Mouse (Mus musculus) limb, embryonic 14.5 days (tissue): ENCODE measurements at regions not wholly inside any gene's neighbourhood (a gene's known extent, or its start where the extent isn't known, plus 50 kb on each side); places are given as distances from the start of the nearest gene placed in this dataset.

Experiments
- ATAC-seq: fragments of 200-750 bp; cut with Nextera tagmentation; 2 replicates; pipeline ENCODE4 v1.8.0; 2017; ENCODE audit warnings: low read depth, moderate number of reproducible peaks, moderate TSS enrichment; ENCODE audit not compliant: low FRiP score
- DNase-seq: peaks from one replicate; pipeline ENCODE4 v3.0.0-alpha.2; 2015; ENCODE audit warnings: low spot score
- H3K27ac ChIP-seq: fragments of 300-500 bp; sonication (generic); replicated peaks from 2 replicates; pipeline ENCODE4 v1.5.1; 2014; ENCODE audit warnings: low read depth, mild to moderate bottlenecking, low read length, moderate library complexity, mixed read lengths
- H3K27me3 ChIP-seq: fragments of 300-500 bp; sonication (generic); 2 replicates; pipeline ENCODE4 v1.6.1; 2014; ENCODE audit warnings: low read length, mixed read lengths; ENCODE audit not compliant: control insufficient read depth, insufficient read depth
- H3K36me3 ChIP-seq: fragments of 300-500 bp; sonication (generic); 2 replicates; pipeline ENCODE4 v1.6.1; 2014; ENCODE audit warnings: mild to moderate bottlenecking, low read length, moderate library complexity, mixed read lengths; ENCODE audit not compliant: control insufficient read depth, insufficient read depth
- H3K4me1 ChIP-seq: fragments of 300-500 bp; sonication (generic); 2 replicates; pipeline ENCODE4 v1.6.1; 2014; ENCODE audit warnings: antibody characterized with exemption, low read length, mixed read lengths; ENCODE audit not compliant: control insufficient read depth, insufficient read depth
- H3K4me2 ChIP-seq: fragments of 300-500 bp; sonication (generic); replicated peaks from 2 replicates; pipeline ENCODE4 v1.6.1; 2014; ENCODE audit warnings: low read depth, mild to moderate bottlenecking, low read length, moderate library complexity; ENCODE audit not compliant: severe bottlenecking
- H3K4me3 ChIP-seq: fragments of 300-500 bp; sonication (generic); replicated peaks from 2 replicates; pipeline ENCODE4 v1.5.1; 2014; ENCODE audit warnings: low read length
- H3K9ac ChIP-seq: fragments of 300-500 bp; sonication (generic); 2 replicates; pipeline ENCODE4 v1.6.1; 2014; ENCODE audit warnings: mild to moderate bottlenecking, low read depth, low read length, moderate library complexity; ENCODE audit not compliant: severe bottlenecking
- H3K9me3 ChIP-seq: fragments of 300-500 bp; sonication (generic); 2 replicates; pipeline ENCODE4 v1.6.1; 2016; ENCODE audit warnings: low read length; ENCODE audit not compliant: control insufficient read depth
- POLR2A ChIP-seq: fragments of 200-500 bp; IDR thresholded peaks from 2 replicates; pipeline ENCODE4 v1.8.0; 2012; ENCODE audit warnings: inconsistent platforms, mild to moderate bottlenecking, moderate library complexity, borderline replicate concordance; ENCODE audit not compliant: insufficient read depth, insufficient read length; ENCODE audit errors: extremely low read depth
- WGBS: fragments of 180-500 bp; shearing (Covaris S2); extraction: QIAGEN DNeasy Blood & Tissue Kit; methylation state at CpG from one replicate; pipeline ENCODE4 v1.1.7; 2014; 5-methylcytosine and 5-hydroxymethylcytosine counted together

DNA sequence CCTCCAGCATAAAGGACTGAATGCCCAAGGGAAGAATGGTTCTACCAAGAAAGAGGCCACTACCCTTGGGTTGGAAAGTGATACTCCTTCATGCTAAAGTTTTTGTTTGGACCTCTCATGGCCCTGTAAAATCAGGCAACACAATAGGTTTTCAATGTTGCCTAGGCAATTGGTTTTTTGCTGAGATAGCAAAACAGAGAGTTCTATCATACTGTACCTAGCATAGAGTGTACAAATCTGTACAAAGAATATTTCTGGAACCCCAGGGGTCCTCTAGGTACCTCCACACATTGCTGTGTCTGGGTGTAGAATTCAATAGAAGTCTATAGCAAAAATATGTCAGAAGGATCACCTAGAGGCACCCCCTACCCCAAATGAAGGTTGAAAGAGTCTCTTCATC lies 483.4 kb upstream of the Kif2a start:
- Histone ChIP-seq H3K4me3 (no peak overlapping the region), H3K9me3 (no peaks in the 10 kb centered on the region), H3K27me3 (peaks cover 7% of the 10 kb centered on the region; the same call in 1 of the 2 replicates), H3K4me1 (peaks cover 9% of the 10 kb centered on the region), H3K4me2 (no peak overlapping the region), H3K36me3 (no peaks in the 10 kb centered on the region), H3K27ac (no peak overlapping the region), H3K9ac (no peak overlapping the region)
- no peak for ATAC-seq
- no peak for TF ChIP-seq POLR2A
- DNase-seq: no peak

DNA sequence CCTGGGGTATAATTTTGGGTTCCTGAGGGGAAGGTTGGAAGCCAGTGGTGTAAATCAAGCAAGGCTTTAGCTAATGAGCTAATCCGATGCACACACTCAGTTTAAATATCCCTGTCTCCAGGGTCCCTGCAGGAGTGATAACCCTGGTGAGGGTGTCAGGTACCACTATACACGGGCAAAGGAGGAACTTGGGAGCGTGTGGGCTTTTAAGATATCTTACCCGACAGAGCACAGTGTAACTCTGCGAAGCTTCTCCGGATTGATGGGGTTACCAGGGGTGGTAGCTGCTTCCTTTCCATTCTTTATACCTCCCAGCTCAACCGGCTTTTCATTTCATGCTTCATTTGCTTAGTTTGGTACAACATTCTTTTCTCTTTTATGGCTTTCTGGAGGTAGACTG lies 480.3 kb upstream of the Kif2a start:
- no peak for DNase-seq
- Histone ChIP-seq H3K27ac (no peak overlapping the region), H3K27me3 (peaks cover 7% of the 10 kb centered on the region; the same call in 1 of the 2 replicates), H3K4me2 (no peak overlapping the region), H3K4me1 (peaks cover 9% of the 10 kb centered on the region), H3K36me3 (no peaks in the 10 kb centered on the region), H3K4me3 (no peak overlapping the region), H3K9me3 (no peaks in the 10 kb centered on the region), H3K9ac (no peak overlapping the region)
- WGBS: 24% methylated on average over 7 of the region's 7 CpGs
- no peak for ATAC-seq
- TF ChIP-seq POLR2A: no peak

DNA sequence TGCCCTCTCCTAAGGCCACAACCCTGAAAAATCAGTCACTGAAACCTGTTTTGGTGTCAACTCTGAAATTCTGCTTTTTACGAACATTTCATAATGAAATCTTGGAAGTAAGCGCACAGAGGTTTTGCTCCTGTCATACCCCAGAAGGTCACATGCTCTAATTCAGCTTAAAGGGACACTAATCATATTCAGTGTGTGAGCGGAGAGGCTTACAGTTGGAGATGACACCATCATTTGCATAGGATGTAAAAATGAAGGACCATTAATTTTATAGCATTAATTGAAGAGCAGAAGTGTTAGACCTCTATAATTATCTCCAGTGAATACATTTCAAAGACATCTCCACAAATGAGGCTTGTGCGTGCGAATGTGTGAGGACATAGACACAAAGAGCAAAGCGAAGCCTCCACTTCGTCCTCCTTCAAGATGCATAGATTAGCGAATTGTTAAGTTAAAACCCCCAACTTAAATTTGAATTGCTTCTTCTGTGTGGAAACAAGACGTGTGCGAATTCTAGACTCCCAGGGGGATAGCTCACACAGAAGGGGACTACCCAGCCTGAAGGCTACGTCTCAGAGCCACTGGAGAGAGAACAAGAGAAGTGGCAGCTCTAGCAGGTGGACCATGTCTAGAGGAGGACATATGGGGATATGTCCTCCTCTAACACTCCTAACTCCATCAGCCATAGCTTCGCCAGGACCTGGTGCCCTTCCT lies 479.0 kb upstream of the Kif2a start:
- Histone ChIP-seq H3K4me2 (no peak overlapping the region), H3K27ac (no peak overlapping the region), H3K9me3 (no peaks in the 10 kb centered on the region), H3K4me3 (no peak overlapping the region), H3K36me3 (no peaks in the 10 kb centered on the region), H3K27me3 (peaks cover 7% of the 10 kb centered on the region; the same call in 1 of the 2 replicates), H3K4me1 (peaks cover 9% of the 10 kb centered on the region), H3K9ac (no peak overlapping the region)
- DNase-seq (no peak), ATAC-seq (no peak)
- WGBS: 87% methylated on average over 12 of the region's 12 CpGs
- no peak for TF ChIP-seq POLR2A

DNA sequence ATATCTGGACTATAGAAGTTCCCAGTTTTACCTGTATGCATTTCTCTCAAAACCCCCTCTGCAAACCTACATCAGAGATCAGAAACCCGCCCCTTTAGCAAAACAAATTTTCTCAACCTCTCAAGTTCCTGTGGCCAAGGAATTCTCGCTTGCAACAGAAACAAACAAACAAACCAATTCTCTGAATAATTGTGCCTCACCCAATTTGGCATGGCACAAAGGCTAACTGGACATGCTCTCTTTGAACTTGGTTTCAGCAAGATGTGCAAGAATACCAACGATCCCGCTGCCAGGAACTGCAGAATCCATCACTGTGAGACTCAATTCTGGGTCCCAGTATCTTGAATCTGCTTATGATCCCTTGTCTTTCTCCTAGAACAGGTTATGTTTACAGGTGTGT lies 477.4 kb upstream of the Kif2a start:
- no peaks in the 10 kb centered on the region for H3K9me3 ChIP-seq
- DNase-seq (no peak), ATAC-seq (no peak)
- H3K36me3 ChIP-seq: no peaks in the 10 kb centered on the region
- WGBS: 73% methylated on average over 4 of the region's 4 CpGs
- no peak for TF ChIP-seq POLR2A
- no peak overlapping the region for H3K27ac ChIP-seq
- no peak overlapping the region for H3K4me3 ChIP-seq
- no peak overlapping the region for H3K4me2 ChIP-seq
- no peak overlapping the region for H3K9ac ChIP-seq
- peaks cover 7% of the 10 kb centered on the region; the same call in 1 of the 2 replicates for H3K27me3 ChIP-seq
- peaks cover 9% of the 10 kb centered on the region for H3K4me1 ChIP-seq

DNA sequence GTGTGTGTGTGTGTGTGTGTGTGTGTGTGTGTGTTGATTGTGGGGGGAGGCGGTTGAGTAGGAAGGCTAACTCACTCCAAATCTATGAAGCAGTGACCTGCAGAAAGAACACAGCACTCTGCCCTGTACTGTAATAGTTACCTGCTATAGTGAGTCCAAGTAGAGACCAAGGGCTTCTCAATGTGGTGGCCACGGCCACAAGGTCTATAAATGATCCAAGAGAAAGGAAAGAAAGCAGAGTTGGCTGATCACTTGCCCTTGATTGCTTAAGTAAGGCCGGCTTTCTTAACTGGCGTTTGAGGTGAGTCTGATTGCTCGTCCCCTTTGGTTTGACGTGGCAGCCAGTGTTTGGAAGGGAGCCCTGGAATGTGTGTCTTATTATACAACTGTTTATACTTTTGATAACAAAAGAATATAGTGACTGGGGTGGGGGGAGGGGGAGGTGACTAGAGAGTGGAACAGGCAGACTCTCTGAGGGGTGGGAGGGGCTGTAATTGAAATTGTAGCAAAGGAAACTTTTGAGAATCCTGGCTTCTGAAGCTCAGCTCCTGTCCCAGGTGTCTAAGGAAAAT lies 473.3 kb upstream of the Kif2a start:
- H3K4me3 ChIP-seq: no peak overlapping the region
- DNase-seq (no peak), ATAC-seq (no peak)
- no peak overlapping the region for H3K4me2 ChIP-seq
- H3K27me3 ChIP-seq: no peaks in the 10 kb centered on the region
- H3K27ac ChIP-seq: no peak overlapping the region
- no peaks in the 10 kb centered on the region for H3K4me1 ChIP-seq
- TF ChIP-seq POLR2A: no peak
- WGBS: 47% methylated on average over 6 of the region's 6 CpGs
- no peaks in the 10 kb centered on the region for H3K9me3 ChIP-seq
- no peak overlapping the region for H3K9ac ChIP-seq
- H3K36me3 ChIP-seq: no peaks in the 10 kb centered on the region

DNA sequence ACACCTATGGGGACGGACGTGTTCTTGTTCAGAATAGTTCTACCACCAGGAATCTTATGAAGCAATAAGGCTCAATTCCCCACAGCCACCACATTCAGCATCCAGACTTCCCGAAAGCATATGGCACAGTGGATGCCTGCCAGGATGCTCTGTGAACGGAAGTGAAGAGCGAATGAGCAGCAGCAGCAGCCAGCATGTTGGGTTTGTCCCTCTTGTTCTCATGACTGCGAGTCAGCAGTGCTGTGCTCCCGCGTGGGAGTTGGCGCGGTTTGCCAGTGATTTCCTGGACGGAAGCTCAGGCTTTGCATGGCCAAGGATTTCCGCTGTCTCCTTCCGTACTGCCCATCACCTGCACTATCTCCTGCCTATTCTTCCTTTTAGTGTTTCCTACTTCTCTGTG lies 471.8 kb upstream of the Kif2a start:
- H3K4me1 ChIP-seq: no peaks in the 10 kb centered on the region
- 76% methylated on average over 13 of the region's 13 CpGs for WGBS
- no peak overlapping the region for H3K27ac ChIP-seq
- H3K4me2 ChIP-seq: no peak overlapping the region
- ATAC-seq (no peak), DNase-seq (peak; percentile 48)
- H3K9me3 ChIP-seq: no peaks in the 10 kb centered on the region
- H3K36me3 ChIP-seq: no peaks in the 10 kb centered on the region
- no peak overlapping the region for H3K4me3 ChIP-seq
- H3K9ac ChIP-seq: no peak overlapping the region
- no peak for TF ChIP-seq POLR2A
- no peaks in the 10 kb centered on the region for H3K27me3 ChIP-seq
